Mouse (Mus musculus): ENCODE data around the gene Sh3rf3.
A peak's percentile ranks its signal among the peaks of the same experiment; 100 is the strongest.

The Sh3rf3 gene

DNA sequence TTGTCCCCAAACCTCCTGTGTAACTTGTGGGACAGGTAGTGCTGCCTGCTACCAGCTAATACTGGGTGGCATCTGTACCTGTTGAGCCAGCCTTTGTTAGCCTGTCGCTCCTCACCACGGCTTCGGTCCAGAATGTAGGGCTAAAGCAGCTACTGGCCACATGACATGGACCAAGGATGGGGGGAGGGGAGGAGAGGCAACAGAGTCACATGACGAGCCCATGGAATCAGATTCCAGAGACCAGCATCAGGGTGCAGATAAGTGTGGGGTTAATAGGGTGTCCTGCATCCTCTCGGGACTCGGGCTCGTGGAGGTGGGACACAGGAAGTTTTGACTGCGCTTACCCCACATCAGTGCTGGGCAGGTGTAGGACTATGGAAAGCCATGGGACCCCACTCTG, 292.7 kb downstream of the Sh3rf3 start:
- no peak for DNase-seq (ENCODE audit: low spot score)

DNA sequence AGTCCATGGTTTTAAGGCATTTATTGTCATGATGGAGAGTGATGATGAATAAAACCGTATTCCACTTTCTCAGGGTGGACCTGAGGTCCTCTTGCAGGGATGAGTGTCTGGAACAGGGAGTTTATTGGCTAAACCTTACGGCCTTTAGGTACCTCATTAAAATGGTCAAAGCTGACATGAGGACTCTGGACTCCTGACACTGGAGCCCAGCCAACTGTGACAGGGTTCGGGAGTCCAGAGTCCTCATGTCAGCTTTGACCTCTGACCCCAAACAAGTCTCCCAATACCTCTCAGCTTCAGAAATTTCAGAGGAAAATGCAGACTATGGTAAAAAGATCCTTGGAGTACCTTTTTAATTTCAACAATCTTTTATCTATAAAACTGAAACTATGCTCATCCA, 293.5 kb downstream of the Sh3rf3 start:
- no peak for DNase-seq (ENCODE audit: low spot score)

DNA sequence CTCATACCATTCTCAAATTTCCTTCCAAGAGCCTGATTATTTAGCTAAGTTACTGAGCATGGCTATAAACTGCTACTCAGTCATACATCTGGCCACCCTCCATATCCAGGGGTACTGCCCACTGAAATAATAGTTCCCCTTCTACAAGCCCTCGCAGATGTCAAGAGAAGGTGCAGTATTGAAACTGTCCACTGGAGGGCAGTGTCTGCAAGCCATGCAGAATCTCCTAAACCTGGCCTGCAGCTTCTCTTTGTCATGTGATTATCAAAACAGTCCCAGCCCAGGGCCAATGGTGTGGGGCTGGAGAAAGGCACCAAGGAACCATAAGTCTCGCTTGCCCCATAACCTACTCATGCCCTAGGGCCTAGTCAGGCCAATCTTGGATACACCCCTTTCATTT, 295.9 kb downstream of the Sh3rf3 start:
- DNase-seq (ENCODE audit: low spot score) = peak; percentile 49

DNA sequence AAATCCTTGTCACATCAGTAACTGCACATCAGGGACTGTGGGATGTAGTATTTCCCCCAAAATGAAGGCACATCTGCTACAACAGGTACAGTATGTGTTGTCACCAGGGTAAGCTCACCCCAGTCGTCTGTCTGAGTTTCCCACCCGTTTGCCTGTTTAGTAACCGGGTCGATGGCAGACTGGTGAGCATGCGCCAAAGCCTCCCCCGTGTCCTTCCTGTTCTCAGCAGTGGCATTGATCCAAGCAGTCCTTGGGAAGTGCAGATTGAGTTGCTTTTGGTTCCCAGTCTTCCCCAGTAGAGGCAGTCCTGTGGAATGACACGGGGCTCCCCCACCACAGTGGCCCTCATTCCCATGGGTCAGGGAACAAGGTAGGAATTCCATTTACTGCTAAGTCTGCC, 297.2 kb downstream of the Sh3rf3 start:
- no peak for DNase-seq (ENCODE audit: low spot score)

DNA sequence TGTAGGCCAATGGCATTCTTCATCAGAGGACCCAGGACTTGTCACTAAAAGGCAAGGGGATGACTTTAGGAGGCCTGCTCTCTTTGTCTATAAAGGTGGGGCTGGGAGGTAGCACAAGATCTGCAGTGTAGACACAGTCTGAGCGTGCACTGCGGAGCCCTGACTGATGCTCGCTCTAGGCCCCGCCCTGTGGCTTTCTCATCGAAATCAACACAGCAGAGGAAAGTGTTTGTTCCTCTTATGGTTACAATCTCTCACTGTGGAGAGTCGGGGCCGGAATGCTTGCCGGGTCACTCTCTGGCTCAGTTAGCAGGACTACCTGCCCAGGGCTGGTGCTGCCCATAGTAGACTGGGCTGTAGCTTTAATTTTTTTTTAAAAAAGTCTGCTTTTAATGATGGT, 299.6 kb downstream of the Sh3rf3 start:
- DNase-seq (ENCODE audit: low spot score) = no peak

DNA sequence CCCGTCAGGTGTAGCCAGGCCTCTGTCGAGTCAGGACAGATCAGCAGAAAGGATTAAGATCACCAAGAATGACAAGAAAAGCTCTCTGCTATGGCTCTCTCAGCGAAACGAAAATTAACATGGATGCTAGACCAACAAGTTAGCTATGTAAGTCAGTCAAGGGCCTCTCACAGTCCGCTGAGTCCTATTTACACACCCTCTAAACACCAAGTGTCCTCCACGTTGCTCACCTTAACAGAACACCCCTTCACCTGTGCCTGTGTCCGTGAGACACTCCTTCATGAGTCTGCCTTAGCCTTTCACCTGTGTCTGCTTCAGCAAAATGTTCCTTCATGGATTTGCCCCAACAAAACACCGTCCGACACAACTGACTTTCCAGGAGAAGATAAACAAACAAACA, 300.2 kb downstream of the Sh3rf3 start:
- no peak for DNase-seq (ENCODE audit: low spot score)

DNA sequence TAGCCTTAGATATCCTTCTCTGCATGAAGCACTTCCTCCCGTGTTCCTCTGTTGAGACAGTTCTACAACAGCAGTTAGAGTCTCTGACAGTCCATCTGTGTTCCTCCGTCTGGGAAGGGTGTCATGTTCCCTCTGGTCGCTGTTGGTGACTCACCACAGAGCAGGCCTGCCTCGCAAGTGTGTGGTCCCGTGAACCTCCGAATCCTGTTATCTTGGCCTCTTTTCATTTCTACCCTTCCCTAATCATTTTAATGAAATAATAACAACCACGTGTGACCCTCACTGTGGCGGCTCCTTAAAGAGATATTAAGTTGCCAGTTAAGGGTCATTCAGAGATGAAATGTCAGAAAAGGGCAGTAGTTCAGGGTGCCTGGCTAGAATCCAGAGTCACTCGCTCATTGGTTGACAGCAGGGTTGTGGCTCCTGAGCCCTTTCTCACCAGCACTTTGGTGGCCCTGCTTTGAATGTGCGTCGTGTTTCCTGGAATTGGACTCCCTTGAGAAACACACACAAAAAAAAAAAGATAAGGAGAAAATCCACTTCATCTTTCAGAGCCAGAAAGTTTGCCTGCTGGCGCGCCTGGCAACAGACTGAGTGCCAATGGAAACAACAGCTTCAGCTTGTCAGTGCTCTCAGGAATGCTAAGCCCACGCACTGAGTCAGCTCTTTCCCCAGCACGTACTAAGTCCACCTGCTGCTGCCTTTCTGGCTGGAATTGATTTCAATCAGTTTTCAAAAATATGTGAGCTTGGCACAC, 301.6 kb downstream of the Sh3rf3 start:
- no peak for DNase-seq (ENCODE audit: low spot score)

DNA sequence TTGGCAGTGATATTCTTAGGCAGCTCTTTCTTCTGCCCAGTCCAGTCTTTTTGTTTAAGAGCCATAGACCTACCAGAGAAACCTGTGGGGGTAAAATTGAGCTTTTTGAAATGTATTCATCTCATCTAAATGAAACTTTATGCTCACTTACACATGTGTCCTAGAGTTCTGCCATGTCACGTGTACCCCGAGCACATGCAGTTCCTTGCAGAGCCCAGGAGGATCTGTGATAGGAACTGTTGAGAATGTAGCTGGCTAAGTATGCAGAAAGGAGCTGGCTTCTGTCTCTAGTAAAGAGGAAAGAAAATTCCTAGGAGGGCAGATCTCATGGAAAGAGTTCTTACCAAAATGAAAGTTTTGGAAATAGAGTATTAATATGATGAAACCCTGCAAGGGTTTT, 302.5 kb downstream of the Sh3rf3 start:
- DNase-seq (ENCODE audit: low spot score) = no peak

DNA sequence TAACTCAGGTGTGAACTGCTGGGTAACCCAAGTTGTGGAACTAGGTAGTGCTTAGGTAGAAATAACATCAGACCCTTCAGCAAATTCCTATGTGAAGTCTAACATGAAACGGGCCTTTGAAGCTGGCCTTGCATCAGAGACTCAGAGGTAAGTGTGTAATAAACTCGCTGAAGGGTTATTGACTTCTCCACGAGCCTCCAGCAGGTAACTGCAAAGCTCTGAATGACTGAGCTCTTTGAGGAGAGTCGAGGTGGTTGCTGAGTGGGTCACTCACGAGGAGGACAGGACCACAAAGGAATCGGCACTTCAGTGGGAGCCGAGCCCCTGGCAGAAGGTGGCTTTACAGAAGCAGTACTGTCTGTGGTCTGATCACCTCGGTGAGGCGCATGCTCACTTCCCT, 303.2 kb downstream of the Sh3rf3 start:
- DNase-seq (ENCODE audit: low spot score) = no peak

DNA sequence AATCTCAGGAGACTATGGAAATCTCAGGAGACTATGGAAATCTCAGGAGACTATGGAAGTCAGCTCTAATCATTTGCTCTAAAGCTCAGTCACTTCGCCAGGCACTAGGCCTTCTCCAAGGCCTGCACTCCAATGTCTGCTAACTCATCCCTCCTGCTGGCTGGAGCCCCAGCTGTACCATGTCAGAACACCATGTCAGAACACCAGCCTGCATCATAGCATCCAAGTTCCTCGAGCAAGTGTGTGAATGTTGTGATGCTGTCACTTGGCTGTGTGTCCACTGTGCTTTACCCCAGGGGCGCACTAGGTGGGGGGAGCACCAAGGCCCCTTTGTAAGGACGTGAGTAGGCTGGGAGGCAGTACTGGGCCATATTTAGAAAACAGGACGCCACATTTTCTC, 304.4 kb downstream of the Sh3rf3 start:
- no peak for DNase-seq (ENCODE audit: low spot score)

DNA sequence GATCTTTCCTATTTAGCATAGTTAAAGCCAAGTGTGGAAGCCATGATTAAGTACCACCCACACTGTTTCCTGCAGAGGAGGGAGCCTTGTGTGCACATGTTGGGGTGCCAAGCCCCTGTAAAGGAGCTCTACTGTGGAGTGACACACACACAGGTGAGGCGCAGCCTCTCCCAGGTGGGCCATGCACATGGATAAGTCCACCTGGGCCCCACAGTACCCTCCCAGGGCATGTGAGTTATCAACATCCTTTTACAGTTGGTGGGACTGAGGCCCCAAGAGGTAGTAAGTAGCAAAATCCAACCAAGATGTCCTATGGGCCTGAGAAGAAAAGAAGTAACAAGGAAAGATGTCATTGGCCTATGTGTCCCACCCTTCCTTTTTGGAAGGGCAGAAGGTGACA, 305.8 kb downstream of the Sh3rf3 start:
- no peak for DNase-seq (ENCODE audit: low spot score)

DNA sequence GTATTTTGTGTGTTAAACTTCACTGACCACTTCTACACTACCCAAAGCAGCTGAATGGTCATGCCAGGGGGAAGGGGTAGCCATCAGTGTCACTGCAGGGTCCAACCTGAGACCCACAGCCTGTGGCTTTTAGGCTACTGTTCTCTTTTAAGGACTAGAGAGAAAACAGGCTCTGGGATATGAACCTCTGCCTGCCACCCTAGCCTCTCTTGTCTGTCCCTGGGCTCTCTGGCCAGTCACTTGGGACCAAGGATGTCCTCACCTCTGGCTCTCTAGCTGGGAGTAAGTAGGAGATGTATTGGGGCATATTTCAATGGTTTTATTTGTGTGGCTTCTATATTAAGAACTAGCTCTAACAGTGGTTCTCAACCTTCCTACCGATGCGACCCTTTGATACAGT, 306.7 kb downstream of the Sh3rf3 start:
- no peak for DNase-seq (ENCODE audit: low spot score)

DNA sequence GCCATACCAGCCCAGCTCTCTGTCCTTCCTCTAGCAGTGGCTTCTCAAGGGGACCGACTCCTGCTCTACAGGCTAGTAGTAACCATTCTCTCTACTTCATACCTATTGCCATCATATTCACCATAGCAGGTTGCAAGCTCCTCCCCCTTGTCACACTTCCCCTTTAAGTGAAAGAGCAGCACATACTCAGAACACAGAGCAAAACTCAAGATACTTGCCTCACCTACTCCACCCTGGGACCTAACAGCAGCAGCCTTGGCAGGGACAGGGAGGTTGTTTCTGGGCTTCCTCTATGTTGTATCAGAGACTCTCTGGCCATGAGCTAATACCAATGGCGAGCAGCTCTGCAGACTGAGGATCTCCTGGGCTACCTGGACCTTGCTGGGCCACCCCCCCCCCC, 312.3 kb downstream of the Sh3rf3 start:
- DNase-seq (ENCODE audit: low spot score) = no peak

DNA sequence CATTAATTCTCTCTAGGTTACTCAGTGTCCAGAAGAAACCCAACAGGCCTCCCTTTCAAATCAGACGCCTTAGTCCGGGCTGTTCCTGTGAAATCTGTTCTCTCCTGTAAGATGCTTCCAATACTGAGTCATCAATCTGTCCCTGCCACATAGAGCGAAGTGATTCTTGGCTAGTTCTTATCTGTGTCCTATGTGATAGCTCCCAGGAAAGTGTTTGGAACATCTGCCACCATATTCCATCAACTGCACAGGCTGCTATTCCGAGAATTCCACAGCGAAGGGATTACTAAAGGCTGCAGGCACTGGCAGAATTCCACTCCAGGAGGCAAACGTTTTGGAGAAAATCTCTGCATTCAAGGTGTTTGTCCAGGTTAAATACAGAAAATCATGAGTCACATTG, 314.5 kb downstream of the Sh3rf3 start:
- DNase-seq (ENCODE audit: low spot score) = no peak

DNA sequence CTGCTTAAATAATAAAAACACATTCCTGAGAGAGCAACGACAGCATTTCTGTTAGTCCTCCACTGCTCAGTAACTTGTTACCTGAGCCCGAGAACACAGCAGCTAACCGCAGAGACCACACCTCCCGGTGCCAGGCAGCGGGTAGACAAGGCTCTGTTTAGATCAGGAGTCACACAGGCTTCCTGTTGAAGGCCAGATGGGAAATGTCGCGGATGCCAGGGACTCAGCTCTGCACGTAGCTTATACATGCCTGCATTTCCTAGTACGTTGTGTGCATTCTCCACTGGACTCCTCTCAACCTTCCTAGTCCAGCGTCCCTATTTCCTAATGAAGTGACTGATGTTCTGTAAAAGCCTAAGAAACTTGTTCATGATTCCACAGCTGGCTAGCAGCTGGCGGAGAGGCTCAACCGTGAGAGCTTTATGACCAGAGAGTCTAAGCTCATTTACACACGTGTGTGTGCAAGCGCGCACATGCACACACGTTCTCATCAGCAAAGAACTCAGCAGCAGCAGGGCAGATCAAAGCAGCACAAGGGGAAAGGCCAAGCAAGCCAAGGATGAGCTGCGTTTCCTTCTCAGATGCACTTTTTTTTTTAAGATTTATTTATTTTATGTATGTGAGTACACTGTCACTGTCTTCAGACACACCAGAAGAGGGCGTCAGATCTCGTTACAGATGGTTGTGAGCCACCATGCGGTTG, 318.9 kb downstream of the Sh3rf3 start:
- DNase-seq (ENCODE audit: low spot score) = no peak

DNA sequence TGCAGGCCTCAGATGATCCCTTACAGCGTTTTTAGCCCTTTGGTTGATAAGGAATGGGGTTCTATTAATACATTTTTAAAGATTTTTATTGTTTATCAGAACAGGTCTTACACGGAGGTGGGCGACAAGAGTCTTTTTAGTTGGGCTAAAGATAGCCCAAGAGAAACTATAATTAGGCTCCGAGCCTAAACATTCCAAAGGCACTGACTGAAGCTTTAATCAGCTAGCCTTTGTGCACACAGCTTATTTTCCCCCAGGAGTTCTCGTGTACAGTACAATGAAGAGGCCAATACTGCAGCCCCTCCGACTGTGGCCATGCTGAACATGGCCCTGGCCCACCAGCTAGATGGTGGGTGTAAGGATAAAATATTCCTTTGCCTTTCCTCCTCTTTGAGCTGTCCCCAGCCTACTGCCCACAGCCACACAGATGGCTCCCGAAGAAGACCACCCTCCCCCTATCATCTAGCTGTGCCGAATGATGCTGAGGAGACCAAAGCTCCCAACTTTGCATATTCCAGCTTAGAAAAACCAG, 320.4 kb downstream of the Sh3rf3 start:
- DNase-seq (ENCODE audit: low spot score) = no peak

DNA sequence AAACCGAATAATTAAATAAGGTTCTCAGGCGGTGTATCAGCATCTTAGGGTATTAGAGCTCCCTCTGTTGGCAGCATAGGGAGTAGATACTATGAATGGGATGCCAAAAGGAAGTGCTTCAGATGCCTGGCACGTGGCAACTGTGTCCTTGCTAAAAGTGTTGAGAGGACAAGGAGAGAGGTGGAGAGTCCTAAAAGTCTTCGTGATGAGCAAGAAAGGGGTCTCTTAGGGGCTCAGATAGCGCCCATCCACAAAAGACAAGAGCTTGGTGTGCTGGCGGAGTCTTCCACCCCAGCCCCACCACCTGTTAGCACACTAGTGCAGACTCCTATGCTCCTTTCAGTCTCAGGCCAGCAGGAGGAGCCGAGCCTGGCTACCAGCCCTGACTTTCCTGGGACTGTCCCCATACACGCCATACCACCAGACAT, 336.8 kb downstream of the Sh3rf3 start:
- no peak for DNase-seq (ENCODE audit: low spot score)

DNA sequence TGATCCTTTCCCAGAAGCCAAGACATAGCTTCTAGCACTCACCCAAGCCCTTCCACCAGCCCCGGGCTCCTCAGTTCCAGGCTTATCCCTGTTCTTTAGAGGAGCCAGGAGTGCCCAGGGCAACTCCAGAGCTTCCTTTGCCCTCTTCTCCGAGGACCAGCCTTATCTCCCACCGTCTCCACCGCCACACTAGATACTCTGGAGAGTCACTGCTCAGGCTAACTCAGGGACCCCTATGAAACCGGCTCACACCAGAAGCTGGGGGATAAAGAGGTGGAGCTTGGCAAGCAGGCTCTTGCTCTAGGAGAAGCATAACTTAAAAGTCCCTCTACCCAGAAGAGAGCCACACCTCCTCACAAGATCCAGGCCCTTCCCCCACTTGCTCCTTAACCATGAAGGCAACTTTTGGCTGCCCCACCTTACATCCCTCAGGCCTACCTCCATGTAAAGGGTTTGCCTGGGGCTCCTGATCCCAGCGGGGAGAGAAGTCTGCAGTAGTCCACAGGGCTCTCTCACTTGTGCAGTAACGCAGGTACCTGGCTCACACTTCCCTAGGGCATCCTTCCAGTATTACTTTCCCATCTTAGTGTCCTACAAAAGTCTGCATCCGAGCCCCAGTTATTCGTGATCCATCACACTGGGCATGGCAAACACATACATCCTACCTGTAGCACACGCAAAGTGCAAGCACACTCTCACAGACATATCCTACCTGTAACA, 337.9 kb downstream of the Sh3rf3 start:
- no peak for DNase-seq (ENCODE audit: low spot score)

DNA sequence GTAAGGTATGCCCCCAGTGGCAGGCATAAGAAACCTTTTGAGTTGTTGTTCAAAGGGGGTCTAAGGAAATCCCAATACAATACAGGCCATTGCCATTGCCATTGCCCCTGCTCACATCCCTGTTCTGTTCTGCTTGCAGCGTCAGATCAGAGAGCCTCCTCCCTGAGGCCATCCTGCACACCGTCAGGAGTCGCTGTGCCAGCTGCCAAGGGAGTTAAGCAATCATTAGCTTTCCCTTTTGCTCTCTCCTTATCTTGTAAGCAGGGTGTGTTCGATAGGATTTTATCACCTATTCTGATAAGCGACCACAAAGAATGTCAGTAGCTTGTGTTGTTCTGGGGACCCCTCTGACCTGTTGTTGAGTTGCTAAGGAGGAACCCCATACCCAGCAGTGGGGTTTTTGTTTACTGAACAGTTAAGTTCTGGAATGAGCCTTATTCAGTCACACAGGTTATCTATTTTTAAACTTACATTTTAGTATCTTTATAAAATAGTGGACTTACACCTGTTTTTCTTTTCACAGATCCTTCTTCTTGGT, 339.5 kb downstream of the Sh3rf3 start:
- no peak for DNase-seq (ENCODE audit: low spot score)

DNA sequence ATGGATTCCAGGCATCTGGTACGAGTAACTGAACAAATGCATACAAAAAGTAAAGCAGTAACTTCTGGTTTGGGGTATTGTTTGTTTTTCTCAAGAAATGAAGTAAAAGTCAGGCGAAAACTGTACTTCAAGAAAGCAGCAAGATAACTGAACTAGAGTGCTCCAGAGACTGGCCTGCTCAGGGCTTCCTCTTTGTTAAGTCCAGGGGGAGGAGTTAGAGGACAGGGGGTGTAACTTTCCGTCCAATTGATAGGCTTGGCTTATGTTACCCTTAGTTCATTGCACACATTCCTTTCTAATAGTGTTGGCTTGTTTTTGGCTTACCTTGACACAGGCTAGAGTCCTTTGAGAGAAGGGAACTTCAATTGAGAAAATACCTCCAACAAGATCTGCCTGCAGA, 345.5 kb downstream of the Sh3rf3 start:
- no peak for DNase-seq (ENCODE audit: low spot score)

DNA sequence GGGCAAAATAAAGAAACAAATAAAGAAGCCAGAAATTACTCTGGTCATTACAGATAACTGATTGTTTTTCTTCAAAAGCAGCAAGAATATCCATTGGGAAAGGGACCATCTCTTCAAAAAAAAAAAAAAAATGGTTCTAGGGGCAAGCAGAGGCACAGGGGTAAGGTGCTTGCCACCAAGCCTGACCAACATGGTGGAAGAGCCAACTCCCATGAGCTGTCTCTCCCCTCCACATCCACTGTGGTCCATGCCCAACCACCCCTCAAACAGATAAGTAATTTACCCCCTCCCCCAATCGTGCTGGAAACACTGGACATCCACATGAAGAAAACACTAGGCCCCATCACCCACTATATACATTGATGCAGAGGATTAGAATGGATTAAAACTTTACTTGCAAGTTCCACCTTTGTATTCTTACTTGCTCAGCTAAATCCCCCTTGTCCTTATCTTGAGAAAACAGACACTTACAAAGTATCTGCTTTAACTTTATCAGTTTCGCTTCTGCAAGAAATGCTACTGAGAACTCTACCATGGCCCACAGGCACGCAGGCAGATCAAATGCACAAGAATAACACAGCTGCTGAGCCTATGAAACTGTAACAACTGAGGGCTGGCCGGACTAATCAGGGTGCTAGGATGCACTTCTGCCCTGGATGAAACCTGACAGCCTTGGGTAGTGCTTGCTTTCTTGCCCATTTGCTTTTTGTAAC, 349.2 kb downstream of the Sh3rf3 start:
- no peak for DNase-seq (ENCODE audit: low spot score)

All from ovary, postnatal 10 days (tissue).